Mouse (Mus musculus): ENCODE results near the gene Taf4. TPM values are rescaled to one million over a fixed set of nuclear protein-coding genes. Genes with fewer than 3 reads are reported as not detected.

Gene Taf4
- polyA plus RNA-seq (2014; fragmentation: Illumina TruSeq; extraction: RNeasy Lipid Tissue Mini Kit (QIAGEN cat#74804); ENCODE audit: low read depth, low replicate concordance): 14.7 TPM

DNA sequence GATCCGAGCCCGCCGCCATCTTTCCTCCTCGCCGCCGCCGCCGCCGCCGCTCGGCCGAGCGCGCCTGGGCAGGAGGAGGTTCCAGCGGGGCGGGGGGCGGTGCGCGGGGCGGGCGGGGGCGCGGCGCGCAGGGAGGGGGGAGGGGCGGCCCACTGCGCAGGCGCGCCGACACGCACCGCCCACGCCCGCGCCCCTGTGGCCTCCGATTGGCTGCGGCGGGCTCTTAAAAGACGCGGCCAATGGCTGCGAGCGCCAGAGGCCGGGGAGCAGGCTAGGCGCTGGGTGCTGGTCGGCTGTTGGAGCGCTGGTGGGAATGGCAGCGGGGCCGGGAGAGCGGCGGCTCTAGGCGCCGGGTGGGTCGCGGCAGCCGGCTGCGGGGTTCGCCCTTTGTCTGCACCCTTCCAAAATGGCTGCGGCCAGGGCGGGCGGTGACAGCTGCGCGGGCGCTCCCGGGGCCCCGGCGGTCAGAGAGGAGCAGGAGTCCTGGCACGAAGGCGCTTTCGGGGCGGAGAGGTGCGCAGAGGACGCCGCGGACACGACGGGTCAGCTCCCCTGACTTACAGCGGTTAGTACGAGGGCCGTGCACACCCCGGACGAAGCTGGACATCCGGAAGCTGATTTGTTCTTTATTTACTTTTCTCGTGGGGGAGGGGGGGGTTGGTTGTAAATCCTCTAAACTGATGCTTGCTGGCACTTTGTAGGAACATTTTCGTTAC, at the start of gene Taf4:
Taf4 (minus strand) TSS at position 19 of the 716 bp plus-strand sequence.

GRCm38 (mm10) chr2:180024401-180025098, 48.1 kb upstream of the Taf4 start, which contains the start of gene Lsm14b:
Gene Lsm14b, plus strand, starts transcription at chr2:180024987.

Other genes starting within 250 kb of the Taf4 start
- 53.8 TPM for gene Lsm14b, start 48.3 kb upstream of the Taf4 start, polyA plus RNA-seq (2014; fragmentation: Illumina TruSeq; extraction: RNeasy Lipid Tissue Mini Kit (QIAGEN cat#74804); ENCODE audit: low read depth, low replicate concordance)
- 210 TPM for gene Psma7, start 65.8 kb upstream of the Taf4 start, polyA plus RNA-seq (2014; fragmentation: Illumina TruSeq; extraction: RNeasy Lipid Tissue Mini Kit (QIAGEN cat#74804); ENCODE audit: low read depth, low replicate concordance)
- gene Ss18l1, start 65.9 kb upstream of the Taf4 start, polyA plus RNA-seq (2014; fragmentation: Illumina TruSeq; extraction: RNeasy Lipid Tissue Mini Kit (QIAGEN cat#74804); ENCODE audit: low read depth, low replicate concordance): 3.1 TPM
- gene Mtg2, start 93.9 kb upstream of the Taf4 start, polyA plus RNA-seq (2014; fragmentation: Illumina TruSeq; extraction: RNeasy Lipid Tissue Mini Kit (QIAGEN cat#74804); ENCODE audit: low read depth, low replicate concordance): 43.1 TPM
- not detected for gene Hrh3, start 127.8 kb upstream of the Taf4 start, polyA plus RNA-seq (2014; fragmentation: Illumina TruSeq; extraction: RNeasy Lipid Tissue Mini Kit (QIAGEN cat#74804); ENCODE audit: low read depth, low replicate concordance)
- 43.3 TPM for gene Osbpl2, start 142.7 kb upstream of the Taf4 start, polyA plus RNA-seq (2014; fragmentation: Illumina TruSeq; extraction: RNeasy Lipid Tissue Mini Kit (QIAGEN cat#74804); ENCODE audit: low read depth, low replicate concordance)
- gene Adrm1, start 194.8 kb upstream of the Taf4 start, polyA plus RNA-seq (2014; fragmentation: Illumina TruSeq; extraction: RNeasy Lipid Tissue Mini Kit (QIAGEN cat#74804); ENCODE audit: low read depth, low replicate concordance): 94.5 TPM
- 105 TPM for gene Lama5, start 249.2 kb upstream of the Taf4 start, polyA plus RNA-seq (2014; fragmentation: Illumina TruSeq; extraction: RNeasy Lipid Tissue Mini Kit (QIAGEN cat#74804); ENCODE audit: low read depth, low replicate concordance)